Mouse (Mus musculus) midbrain, embryonic 15.5 days (tissue): ENCODE measurements around the gene Kdelr3. TPM values are rescaled to one million over a fixed set of nuclear protein-coding genes. Genes with fewer than 3 reads are reported as not detected.

Source experiments
- ATAC-seq: fragments of 200-750 bp; cut with Nextera tagmentation; replicated peaks from 2 replicates; pipeline ENCODE4 v1.8.0; 2017; ENCODE audit warnings: moderate TSS enrichment
- H3K27ac ChIP-seq: fragments of 300-500 bp; sonication (generic); 2 replicates; pipeline ENCODE4 v1.5.1; 2015; ENCODE audit warnings: mild to moderate bottlenecking, inconsistent platforms
- H3K27me3 ChIP-seq: fragments of 300-500 bp; sonication (generic); replicated peaks from 2 replicates; pipeline ENCODE4 v1.6.1; 2015; ENCODE audit warnings: inconsistent platforms
- H3K36me3 ChIP-seq: fragments of 300-500 bp; sonication (generic); replicated peaks from 2 replicates; pipeline ENCODE4 v1.6.1; 2015; ENCODE audit warnings: inconsistent platforms
- H3K4me1 ChIP-seq: fragments of 300-500 bp; sonication (generic); 2 replicates; pipeline ENCODE4 v1.6.1; 2015; ENCODE audit warnings: inconsistent platforms
- H3K4me2 ChIP-seq: fragments of 300-500 bp; sonication (generic); 2 replicates; pipeline ENCODE4 v1.6.1; 2015; ENCODE audit warnings: inconsistent platforms, mild to moderate bottlenecking, moderate library complexity
- H3K4me3 ChIP-seq: fragments of 300-500 bp; sonication (generic); 2 replicates; pipeline ENCODE4 v1.5.1; 2015; ENCODE audit warnings: mild to moderate bottlenecking, inconsistent platforms
- H3K9ac ChIP-seq: fragments of 300-500 bp; sonication (generic); 2 replicates; pipeline ENCODE4 v1.6.1; 2015; ENCODE audit warnings: mild to moderate bottlenecking, inconsistent platforms
- H3K9me3 ChIP-seq: fragments of 300-500 bp; sonication (generic); 2 replicates; pipeline ENCODE4 v1.6.1; 2016; ENCODE audit warnings: inconsistent platforms
- whole genome bisulfite sequencing: fragments of 180-500 bp; shearing (Covaris S2); methylation state at CpG from one replicate; pipeline ENCODE4 v1.1.7; 2015; ENCODE audit warnings: mixed read lengths; 5-methylcytosine and 5-hydroxymethylcytosine counted together
- polyA plus RNA-seq: library from polyadenylated mRNA; unstranded; fragments of >200 nt; fragmentation: Nextera tagmentation; extraction: Ambion mirVana; gene quantifications from 2 replicates; pipeline ENCODE4 v1.2.1, GENCODE M21; 2015

Gene Kdelr3
- polyA plus RNA-seq: 9.0 and 11.0 TPM in 2 replicates

GRCm38 (mm10) chr15:79516171-79517096 lies at the start of gene Kdelr3:
TSS of gene Kdelr3 (plus strand) at chr15:79516411.
- no peaks in the 10 kb centered on the region for H3K36me3 ChIP-seq
- no peak within 1 kb of the TSS for H3K27ac ChIP-seq
- no peaks in the 10 kb centered on the region for H3K9me3 ChIP-seq
- peaks cover 60% of the 10 kb centered on the region for H3K27me3 ChIP-seq
- ATAC-seq: no peak
- H3K4me1 ChIP-seq: peaks cover 22% of the 10 kb centered on the region
- under 1% methylated on average over 71 of the region's 71 CpGs for WGBS
- peak within 1 kb of the TSS; percentile 83 for H3K4me2 ChIP-seq
- no peak within 1 kb of the TSS for H3K9ac ChIP-seq
- peak within 1 kb of the TSS; percentile 42 for H3K4me3 ChIP-seq

- no peaks in the 10 kb centered on the region; the same call in 1 of the 2 replicates for H3K4me1 ChIP-seq
- H3K9me3 ChIP-seq: no peaks in the 10 kb centered on the region
- no peak overlapping the region for H3K27ac ChIP-seq
- H3K4me2 ChIP-seq: no peak overlapping the region; the same call in 1 of the 2 replicates
- H3K4me3 ChIP-seq: no peak overlapping the region
- H3K36me3 ChIP-seq: no peaks in the 10 kb centered on the region
- ATAC-seq: peak; percentile 87
- no peaks in the 10 kb centered on the region; the same call in 1 of the 2 replicates for H3K27me3 ChIP-seq
- 7% methylated on average over 18 of the region's 18 CpGs for WGBS
- no peak overlapping the region for H3K9ac ChIP-seq
Measured at GRCm38 (mm10) chr15:79466601-79467286, 49.5 kb upstream of the Kdelr3 start.

GRCm38 (mm10) chr15:79469577-79469976 lies 46.6 kb upstream of the Kdelr3 start:
- Histone ChIP-seq H3K27ac (no peak overlapping the region), H3K36me3 (no peaks in the 10 kb centered on the region), H3K27me3 (no peaks in the 10 kb centered on the region; the same call in 1 of the 2 replicates), H3K9ac (no peak overlapping the region), H3K4me1 (no peaks in the 10 kb centered on the region; the same call in 1 of the 2 replicates), H3K4me3 (no peak overlapping the region), H3K9me3 (no peaks in the 10 kb centered on the region), H3K4me2 (no peak overlapping the region)
- ATAC-seq: no peak
- 71% methylated on average over 5 of the region's 5 CpGs for WGBS

- ATAC-seq: no peak
- no peak overlapping the region for H3K9ac ChIP-seq
Measured at GRCm38 (mm10) chr15:79470583-79470982, 45.6 kb upstream of the Kdelr3 start.

GRCm38 (mm10) chr15:79471095-79471494 lies 45.1 kb upstream of the Kdelr3 start:
- Histone ChIP-seq H3K4me2 (peak overlapping the region; percentile 41), H3K27me3 (no peaks in the 10 kb centered on the region; the same call in 1 of the 2 replicates), H3K9me3 (no peaks in the 10 kb centered on the region), H3K4me3 (peak overlapping the region; percentile 21), H3K4me1 (no peaks in the 10 kb centered on the region; the same call in 1 of the 2 replicates), H3K36me3 (no peaks in the 10 kb centered on the region), H3K27ac (no peak overlapping the region), H3K9ac (no peak overlapping the region)
- ATAC-seq: no peak
- WGBS: 52% methylated on average over 10 of the region's 10 CpGs

More at GRCm38 (mm10) chr15:79470583-79470982, 45.6 kb upstream of the Kdelr3 start:
- 27% methylated on average over 17 of the region's 17 CpGs for WGBS
- no peaks in the 10 kb centered on the region for H3K36me3 ChIP-seq
- H3K4me2 ChIP-seq: peak overlapping the region; percentile 41
- no peak overlapping the region for H3K27ac ChIP-seq
- no peaks in the 10 kb centered on the region; the same call in 1 of the 2 replicates for H3K4me1 ChIP-seq
- H3K4me3 ChIP-seq: peak overlapping the region; percentile 21
- H3K9me3 ChIP-seq: no peaks in the 10 kb centered on the region
- no peaks in the 10 kb centered on the region; the same call in 1 of the 2 replicates for H3K27me3 ChIP-seq

GRCm38 (mm10) chr15:79473042-79473441 lies 43.2 kb upstream of the Kdelr3 start:
- no peak for ATAC-seq
- no peak overlapping the region for H3K4me3 ChIP-seq
- no peak overlapping the region for H3K4me2 ChIP-seq
- H3K27ac ChIP-seq: no peak overlapping the region
- no peak overlapping the region for H3K9ac ChIP-seq
- H3K27me3 ChIP-seq: no peaks in the 10 kb centered on the region; the same call in 1 of the 2 replicates
- 83% methylated on average over 5 of the region's 5 CpGs for whole genome bisulfite sequencing
- H3K36me3 ChIP-seq: no peaks in the 10 kb centered on the region
- H3K4me1 ChIP-seq: no peaks in the 10 kb centered on the region; the same call in 1 of the 2 replicates
- no peaks in the 10 kb centered on the region for H3K9me3 ChIP-seq

- Histone ChIP-seq H3K9ac (no peak overlapping the region), H3K36me3 (no peaks in the 10 kb centered on the region), H3K4me2 (no peak overlapping the region), H3K9me3 (no peaks in the 10 kb centered on the region), H3K4me3 (no peak overlapping the region), H3K4me1 (no peaks in the 10 kb centered on the region; the same call in 1 of the 2 replicates), H3K27ac (no peak overlapping the region), H3K27me3 (no peaks in the 10 kb centered on the region)
- ATAC-seq: no peak
- WGBS: 56% methylated on average over 12 of the region's 12 CpGs
Measured at GRCm38 (mm10) chr15:79473638-79474355, 42.4 kb upstream of the Kdelr3 start.

GRCm38 (mm10) chr15:79477227-79477626 lies 39.0 kb upstream of the Kdelr3 start:
- H3K27ac ChIP-seq: no peak overlapping the region
- no peaks in the 10 kb centered on the region for H3K9me3 ChIP-seq
- H3K4me3 ChIP-seq: no peak overlapping the region
- H3K36me3 ChIP-seq: no peaks in the 10 kb centered on the region
- no peak for ATAC-seq
- no peaks in the 10 kb centered on the region for H3K27me3 ChIP-seq
- H3K9ac ChIP-seq: no peak overlapping the region
- 60% methylated on average over 6 of the region's 6 CpGs for WGBS
- H3K4me1 ChIP-seq: no peaks in the 10 kb centered on the region
- no peak overlapping the region for H3K4me2 ChIP-seq

GRCm38 (mm10) chr15:79481181-79481688 lies 35.0 kb upstream of the Kdelr3 start:
- WGBS: 9% methylated on average over 15 of the region's 15 CpGs
- H3K9me3 ChIP-seq: no peaks in the 10 kb centered on the region
- no peaks in the 10 kb centered on the region for H3K27me3 ChIP-seq
- H3K4me1 ChIP-seq: no peaks in the 10 kb centered on the region
- H3K9ac ChIP-seq: no peak overlapping the region
- no peak overlapping the region for H3K4me3 ChIP-seq
- H3K36me3 ChIP-seq: no peaks in the 10 kb centered on the region
- no peak overlapping the region for H3K27ac ChIP-seq
- H3K4me2 ChIP-seq: no peak overlapping the region
- ATAC-seq: no peak

- Histone ChIP-seq H3K4me3 (no peak overlapping the region), H3K9me3 (no peaks in the 10 kb centered on the region), H3K27me3 (no peaks in the 10 kb centered on the region), H3K36me3 (no peaks in the 10 kb centered on the region), H3K9ac (no peak overlapping the region), H3K27ac (no peak overlapping the region), H3K4me1 (peaks cover 2% of the 10 kb centered on the region; the same call in 1 of the 2 replicates), H3K4me2 (no peak overlapping the region)
- 68% methylated on average over 11 of the region's 11 CpGs for WGBS
- ATAC-seq: no peak
Measured at GRCm38 (mm10) chr15:79489463-79489862, 26.7 kb upstream of the Kdelr3 start.

- H3K9me3 ChIP-seq: no peaks in the 10 kb centered on the region
- H3K4me1 ChIP-seq: peaks cover 2% of the 10 kb centered on the region; the same call in 1 of the 2 replicates
- no peak overlapping the region for H3K4me2 ChIP-seq
- H3K9ac ChIP-seq: no peak overlapping the region
- H3K4me3 ChIP-seq: no peak overlapping the region
- H3K27ac ChIP-seq: no peak overlapping the region
- ATAC-seq: no peak
- no peaks in the 10 kb centered on the region for H3K36me3 ChIP-seq
- no peaks in the 10 kb centered on the region for H3K27me3 ChIP-seq
- 53% methylated on average over 18 of the region's 18 CpGs for WGBS
Measured at GRCm38 (mm10) chr15:79493527-79493926, 22.7 kb upstream of the Kdelr3 start.
